Mouse (Mus musculus) megakaryocyte-erythroid progenitor cell, adult 5-6 weeks (primary cell): ENCODE measurements around the gene Cd109. TPM values are rescaled to one million over a fixed set of nuclear protein-coding genes. Genes with fewer than 3 reads are reported as not detected.
A peak's percentile ranks its signal among the peaks of the same experiment; 100 is the strongest.

Source experiments
- ATAC-seq: replicated peaks from 2 replicates; pipeline ENCODE4 v1.8.0; 2016; ENCODE audit warnings: mild to moderate bottlenecking, inconsistent platforms; ENCODE audit not compliant: severe bottlenecking, poor library complexity, low FRiP score, low TSS enrichment
- total RNA-seq, 2 experiments: library from RNA; stranded (forward) in 1 of 2; stranded (reverse) in 1 of 2; fragments of 200-1000, 215-1000 nt in 1 of 2; fragments of >200 nt in 1 of 2; fragmentation: Nextera tagmentation in 1 of 2; gene quantifications; 2 replicates each; pipeline ENCODE4 v1.2.3; 2014 to 2017

The Cd109 gene
- total RNA-seq (2014; fragmentation: Nextera tagmentation), result not detected in 2 replicates
- not detected in 2 replicates for total RNA-seq (2017)

GRCm38 (mm10) chr9:78615401-78616021, at the start of gene Cd109:
Gene Cd109, plus strand, starts transcription at chr9:78615546.
- ATAC-seq, result peak; percentile 47; the same call in 1 of the 2 replicates

- no peak for ATAC-seq
Measured at GRCm38 (mm10) chr9:78569934-78570333, 45.4 kb upstream of the Cd109 start.

- no peak for ATAC-seq
Measured at GRCm38 (mm10) chr9:78576466-78576865, 38.9 kb upstream of the Cd109 start.

- ATAC-seq, result no peak
Measured at GRCm38 (mm10) chr9:78578824-78579223, 36.5 kb upstream of the Cd109 start.

- no peak for ATAC-seq
Measured at GRCm38 (mm10) chr9:78579644-78580396, 35.5 kb upstream of the Cd109 start.

GRCm38 (mm10) chr9:78587218-78587883, 28.0 kb upstream of the Cd109 start:
- peak; percentile 14 for ATAC-seq

- peak; percentile 97 for ATAC-seq
Measured at GRCm38 (mm10) chr9:78587914-78588313, 27.4 kb upstream of the Cd109 start, which contains the start of gene Slc17a5. Gene Slc17a5, minus strand, starts transcription at chr9:78588041.

- ATAC-seq, result peak; percentile 22
Measured at GRCm38 (mm10) chr9:78588411-78589033, 26.8 kb upstream of the Cd109 start.

- ATAC-seq, result no peak
Measured at GRCm38 (mm10) chr9:78590471-78590870, 24.9 kb upstream of the Cd109 start.

- ATAC-seq, result peak; percentile 68
Measured at GRCm38 (mm10) chr9:78595257-78595656, 20.1 kb upstream of the Cd109 start.

GRCm38 (mm10) chr9:78595769-78596555, 19.4 kb upstream of the Cd109 start:
- ATAC-seq, result no peak

- peak; percentile 91 for ATAC-seq
Measured at GRCm38 (mm10) chr9:78596834-78597233, 18.5 kb upstream of the Cd109 start.

- ATAC-seq, result no peak
Measured at GRCm38 (mm10) chr9:78599927-78600326, 15.4 kb upstream of the Cd109 start.

GRCm38 (mm10) chr9:78601046-78601730, 14.2 kb upstream of the Cd109 start:
- no peak for ATAC-seq

- ATAC-seq, result no peak
Measured at GRCm38 (mm10) chr9:78614201-78614600, 1.1 kb upstream of the Cd109 start.

- no peak for ATAC-seq
Measured at GRCm38 (mm10) chr9:78619285-78619684, 3.9 kb downstream of the Cd109 start.

GRCm38 (mm10) chr9:78623301-78623747, 8.0 kb downstream of the Cd109 start:
- no peak for ATAC-seq

- ATAC-seq, result no peak
Measured at GRCm38 (mm10) chr9:78629991-78630390, 14.6 kb downstream of the Cd109 start.
